Mouse (Mus musculus) stomach, postnatal 0 days (tissue): Measurements from ENCODE around the gene Olfr23. TPM values are rescaled to one million over a fixed set of nuclear protein-coding genes. Genes with fewer than 3 reads are reported as not detected.
"Not testable (repeated sequence)": the region's sequence is repeated elsewhere in the genome, so short reads cannot be mapped to it uniquely, and the experiment has no call there.

Experiments
- ATAC-seq: fragments of 200-750 bp; cut with Nextera tagmentation; 2 replicates; pipeline ENCODE4 v1.8.0; 2017; ENCODE audit not compliant: low FRiP score, low TSS enrichment
- DNase-seq: peaks from one replicate; pipeline ENCODE4 v3.0.0-alpha.2; 2016; ENCODE audit warnings: low spot score
- H3K27ac ChIP-seq: fragments of 300-500 bp; sonication (generic); replicated peaks from 2 replicates; pipeline ENCODE4 v1.5.1; 2014; ENCODE audit warnings: mild to moderate bottlenecking, control low read depth
- H3K27me3 ChIP-seq: fragments of 300-500 bp; sonication (generic); 2 replicates; pipeline ENCODE4 v1.6.1; 2014; ENCODE audit warnings: low read length; ENCODE audit not compliant: control insufficient read depth, insufficient read depth
- H3K36me3 ChIP-seq: fragments of 300-500 bp; sonication (generic); 2 replicates; pipeline ENCODE4 v1.6.1; 2014; ENCODE audit warnings: low read length, mixed read lengths; ENCODE audit not compliant: control insufficient read depth, insufficient read depth
- H3K4me1 ChIP-seq: fragments of 300-500 bp; sonication (generic); replicated peaks from 2 replicates; pipeline ENCODE4 v1.6.1; 2014; ENCODE audit warnings: antibody characterized with exemption; ENCODE audit not compliant: control insufficient read depth, insufficient read depth
- H3K4me2 ChIP-seq: fragments of 300-500 bp; sonication (generic); replicated peaks from 2 replicates; pipeline ENCODE4 v1.6.1; 2014; ENCODE audit warnings: low read depth, mild to moderate bottlenecking, control low read depth, moderate library complexity
- H3K4me3 ChIP-seq: fragments of 300-500 bp; sonication (generic); 2 replicates; pipeline ENCODE4 v1.5.1; 2014; ENCODE audit warnings: low read depth, low read length, control low read depth
- H3K9ac ChIP-seq: fragments of 300-500 bp; sonication (generic); 2 replicates; pipeline ENCODE4 v1.6.1; 2014; ENCODE audit warnings: mild to moderate bottlenecking, low read length, control low read depth, mixed read lengths
- H3K9me3 ChIP-seq: fragments of 300-500 bp; sonication (generic); 2 replicates; pipeline ENCODE4 v1.6.1; 2016; ENCODE audit warnings: low read length; ENCODE audit not compliant: control insufficient read depth
- CTCF ChIP-seq: IDR thresholded peaks from 2 replicates; pipeline ENCODE4 v1.5.1; 2016; ENCODE audit warnings: antibody characterized with exemption, low read depth, mild to moderate bottlenecking, moderate library complexity
- EP300 ChIP-seq: optimal IDR thresholded peaks from 2 replicates; pipeline ENCODE3; 2016; ENCODE audit warnings: antibody characterized with exemption
- WGBS: fragments of 180-500 bp; shearing (Covaris S2); extraction: QIAGEN DNeasy Blood & Tissue Kit; methylation state at CpG from one replicate; pipeline ENCODE4 v1.1.7; 2014; 5-methylcytosine and 5-hydroxymethylcytosine counted together
- polyA plus RNA-seq: library from polyadenylated mRNA; unstranded; fragments of >200 nt; fragmentation: Nextera tagmentation; extraction: Ambion mirVana; gene quantifications from 2 replicates; pipeline ENCODE4 v1.2.1, GENCODE M21; 2015

Olfr23 gene
- polyA plus RNA-seq: 0.08 TPM in 1 of 2 replicates, not detected in the other

DNA sequence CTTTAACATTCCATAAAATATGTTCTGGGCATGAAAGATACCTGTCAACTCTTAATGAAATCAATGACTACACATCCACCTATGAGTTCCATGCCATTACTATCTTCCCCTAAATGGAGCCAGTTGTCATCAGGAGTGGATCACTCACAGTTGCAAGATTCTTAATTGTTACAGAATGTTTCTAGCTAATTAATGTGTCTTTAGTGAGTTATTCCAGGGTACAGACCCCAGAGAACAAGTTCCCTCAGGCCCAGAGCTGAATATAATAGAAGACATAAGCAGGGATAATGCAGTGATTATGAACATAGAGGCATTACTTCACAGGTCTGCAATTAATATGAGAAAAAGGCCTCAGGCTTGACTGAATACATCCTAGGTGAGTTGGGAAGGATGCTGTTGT is at the start of gene Olfr23:
Gene Olfr23 (plus strand): TSS at position 301 of the 400 bp plus-strand sequence.
- no peak within 1 kb of the TSS for H3K4me3 ChIP-seq
- H3K4me2 ChIP-seq: no peak within 1 kb of the TSS
- DNase-seq (no peak), ATAC-seq (no peak)
- no peaks in the 10 kb centered on the region for H3K9me3 ChIP-seq
- no peak within 1 kb of the TSS for H3K27ac ChIP-seq
- no peaks in the 10 kb centered on the region for H3K4me1 ChIP-seq
- H3K36me3 ChIP-seq: no peaks in the 10 kb centered on the region
- no peak within 1 kb of the TSS for H3K9ac ChIP-seq
- no peak for TF ChIP-seq CTCF
- no peak for TF ChIP-seq EP300
- no peaks in the 10 kb centered on the region for H3K27me3 ChIP-seq

DNA sequence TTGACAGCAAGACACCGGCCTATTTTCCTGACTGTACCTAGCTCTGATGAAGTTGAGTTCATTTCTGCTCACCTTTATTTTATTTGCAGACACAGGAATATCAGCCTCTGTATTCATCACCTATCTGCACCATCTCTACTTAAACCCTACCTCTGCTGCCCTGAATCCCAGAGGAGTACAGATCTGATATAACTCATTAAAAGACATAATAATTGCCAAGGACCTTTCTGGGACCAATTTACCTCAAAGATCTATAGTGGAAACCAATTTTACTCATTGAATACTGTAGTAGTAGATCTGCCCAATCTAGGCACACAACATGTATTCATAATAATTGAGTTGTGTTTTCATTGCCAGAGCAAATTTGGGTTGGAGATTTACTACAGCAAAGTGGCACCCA is 45.8 kb upstream of the Olfr23 start, which contains the start of gene Olfr394:
Gene Olfr394 (minus strand): TSS at position 101 of the 400 bp plus-strand sequence.
- TF ChIP-seq CTCF: no peak
- TF ChIP-seq EP300: no peak
- Histone ChIP-seq H3K9me3 (no peaks in the 10 kb centered on the region), H3K36me3 (no peaks in the 10 kb centered on the region), H3K27ac (no peak within 1 kb of the TSS), H3K4me1 (no peaks in the 10 kb centered on the region), H3K27me3 (no peaks in the 10 kb centered on the region), H3K4me3 (no peak within 1 kb of the TSS), H3K4me2 (no peak within 1 kb of the TSS), H3K9ac (no peak within 1 kb of the TSS)
- ATAC-seq (no peak), DNase-seq (no peak)
- WGBS: 71% methylated on average over 1 of the region's 1 CpGs

DNA sequence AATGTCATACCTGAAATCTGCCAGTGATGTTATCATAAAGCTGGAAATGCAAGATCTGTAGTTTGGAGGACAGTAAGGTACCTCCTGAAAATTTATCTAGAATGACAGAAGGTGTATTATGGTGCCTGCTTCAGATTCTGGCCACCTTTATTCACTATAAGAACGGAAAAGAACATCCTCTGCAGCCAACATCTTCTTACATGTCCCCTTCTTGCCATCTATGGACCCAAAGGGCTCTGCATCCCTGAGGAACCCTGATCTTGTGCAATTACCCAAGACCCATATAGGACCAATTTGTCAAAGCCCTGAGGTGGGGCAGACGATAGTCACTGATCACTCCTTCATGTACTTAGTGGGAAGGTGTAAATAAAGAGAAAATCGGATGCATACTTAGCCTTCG is 27.3 kb upstream of the Olfr23 start, which contains the start of gene Olfr395:
Gene Olfr395 (minus strand): TSS at position 101 of the 400 bp plus-strand sequence.
- H3K4me1 ChIP-seq, H3K27me3 ChIP-seq, H3K9ac ChIP-seq, H3K4me2 ChIP-seq, H3K27ac ChIP-seq, H3K4me3 ChIP-seq, ATAC-seq, H3K9me3 ChIP-seq, DNase-seq, H3K36me3 ChIP-seq: not testable (repeated sequence)
- 75% methylated on average over 4 of the region's 4 CpGs for WGBS

DNA sequence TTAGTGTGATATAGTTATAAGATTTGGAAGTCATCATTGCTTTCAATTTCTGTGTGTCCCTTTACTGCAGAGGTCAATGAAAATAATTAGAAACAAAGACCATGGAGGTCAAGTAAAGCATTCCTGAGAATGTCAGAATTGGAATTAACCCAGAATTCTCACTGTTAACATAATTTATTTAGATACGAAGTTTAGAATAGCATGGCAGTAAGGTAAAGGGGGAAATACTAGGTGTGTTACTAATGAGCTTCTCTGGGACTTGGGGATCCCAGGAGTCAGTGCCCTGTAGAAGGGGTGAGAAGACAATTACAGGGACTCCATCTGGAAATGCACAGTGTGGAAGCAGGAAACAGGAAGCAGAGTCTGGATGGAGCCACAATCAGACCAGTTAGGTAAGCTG is 24.0 kb downstream of the Olfr23 start, which contains the start of gene Olfr397:
Gene Olfr397 (plus strand): TSS at position 301 of the 400 bp plus-strand sequence.
- Histone ChIP-seq H3K4me2 (no peak within 1 kb of the TSS), H3K4me3 (no peak within 1 kb of the TSS), H3K9ac (no peak within 1 kb of the TSS), H3K27ac (no peak within 1 kb of the TSS), H3K36me3 (no peaks in the 10 kb centered on the region), H3K9me3 (no peaks in the 10 kb centered on the region), H3K4me1 (no peaks in the 10 kb centered on the region), H3K27me3 (no peaks in the 10 kb centered on the region)
- ATAC-seq (no peak), DNase-seq (no peak)
- TF ChIP-seq CTCF (no peak), EP300 (no peak)
- 73% methylated on average over 1 of the region's 1 CpGs for WGBS

DNA sequence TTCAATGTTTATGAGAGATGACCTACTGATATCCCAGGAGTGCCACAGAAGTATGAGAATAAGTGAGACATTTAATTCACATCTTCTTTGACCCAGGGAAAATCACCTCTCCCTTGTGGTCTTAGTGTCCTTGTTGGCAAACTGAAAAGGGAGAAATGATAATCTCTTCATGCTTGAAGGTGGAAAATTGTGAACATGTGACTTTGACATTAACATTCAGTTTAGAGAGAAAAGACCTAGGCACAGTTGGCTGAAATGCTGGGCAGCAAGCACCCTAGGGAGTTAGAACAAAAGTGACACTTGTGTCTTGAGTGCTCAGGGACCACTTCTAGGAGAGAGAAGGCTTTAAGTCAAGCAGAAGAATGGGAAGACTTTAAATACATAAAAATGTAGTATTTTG is 53.8 kb downstream of the Olfr23 start, which contains the start of gene Olfr398:
Gene Olfr398 (minus strand): TSS at position 101 of the 400 bp plus-strand sequence.
- DNase-seq (no peak), ATAC-seq (no peak)
- Histone ChIP-seq H3K27me3 (no peaks in the 10 kb centered on the region), H3K9me3 (no peaks in the 10 kb centered on the region), H3K4me3 (no peak within 1 kb of the TSS), H3K4me2 (no peak within 1 kb of the TSS), H3K4me1 (no peaks in the 10 kb centered on the region), H3K9ac (no peak within 1 kb of the TSS), H3K27ac (no peak within 1 kb of the TSS), H3K36me3 (no peaks in the 10 kb centered on the region)
- TF ChIP-seq EP300: no peak
- TF ChIP-seq CTCF: no peak

Other genes starting within 250 kb of the Olfr23 start
- not detected in 2 replicates for gene Zfp735, start 247.9 kb upstream of the Olfr23 start, polyA plus RNA-seq
- not detected in 2 replicates for gene Olfr389, start 156.0 kb upstream of the Olfr23 start, polyA plus RNA-seq
- not detected in 2 replicates for gene Olfr390, start 153.7 kb upstream of the Olfr23 start, polyA plus RNA-seq
- gene Olfr391-ps, start 133.6 kb upstream of the Olfr23 start, polyA plus RNA-seq: not detected in 2 replicates
- not detected in 2 replicates for gene Olfr392, start 119.6 kb upstream of the Olfr23 start, polyA plus RNA-seq
- gene Olfr393, start 85.2 kb upstream of the Olfr23 start, polyA plus RNA-seq: not detected in 2 replicates
- gene Olfr394, start 45.9 kb upstream of the Olfr23 start, polyA plus RNA-seq: not detected in 2 replicates
- not detected in 2 replicates for gene Olfr395, start 27.4 kb upstream of the Olfr23 start, polyA plus RNA-seq
- gene Olfr397, start 24.1 kb downstream of the Olfr23 start, polyA plus RNA-seq: not detected in 2 replicates
- gene Olfr398, start 53.7 kb downstream of the Olfr23 start, polyA plus RNA-seq: 0.01 TPM in 1 of 2 replicates, not detected in the other
- gene Olfr139, start 119.9 kb downstream of the Olfr23 start, polyA plus RNA-seq: not detected in 2 replicates
- not detected in 2 replicates for gene Olfr399, start 119.9 kb downstream of the Olfr23 start, polyA plus RNA-seq
- gene Zfp616, start 133.3 kb downstream of the Olfr23 start, polyA plus RNA-seq: not detected in 2 replicates
- gene Olfr401, start 177.0 kb downstream of the Olfr23 start, polyA plus RNA-seq: not detected in 2 replicates
- not detected in 2 replicates for gene Olfr402, start 216.9 kb downstream of the Olfr23 start, polyA plus RNA-seq
- gene Olfr403, start 249.6 kb downstream of the Olfr23 start, polyA plus RNA-seq: not detected in 2 replicates